Mouse (Mus musculus) lung, adult 2 months (tissue): Measurements from ENCODE around the gene Stxbp2.

Experiments used
- CTCF ChIP-seq: fragments of 200-500 bp; IDR thresholded peaks from 2 replicates; pipeline ENCODE4 v1.5.1; 2011; ENCODE audit warnings: mild to moderate bottlenecking, low read length, control low read depth; ENCODE audit not compliant: insufficient read depth
- POLR2A ChIP-seq: fragments of 200-500 bp; IDR thresholded peaks from 2 replicates; pipeline ENCODE4 v1.6.1; 2011; ENCODE audit warnings: low read depth, mild to moderate bottlenecking, control low read depth, low read length, borderline replicate concordance; ENCODE audit errors: extremely low read depth

- TF ChIP-seq POLR2A (no peak), CTCF (no peak)
Observed at GRCm38 (mm10) chr8:3646824-3647531, 16.2 kb downstream of the Stxbp2 start.
